Mouse (Mus musculus) lung, postnatal 25 days (tissue): ENCODE data around the gene Ndp.
A peak's percentile ranks its signal among the peaks of the same experiment; 100 is the strongest.

Experiments used
- DNase-seq: peaks from one replicate; pipeline ENCODE4 v3.0.0; 2022; ENCODE audit warnings: low spot score

Gene Ndp

GRCm38 (mm10) chrX:16911241-16911873 is at the start of gene Ndp:
Ndp (minus strand) TSS chrX:16911774.
- no peak for DNase-seq

GRCm38 (mm10) chrX:16954767-16955166 is 43.2 kb upstream of the Ndp start:
- DNase-seq: no peak

GRCm38 (mm10) chrX:16918006-16918405 is 6.4 kb upstream of the Ndp start:
- DNase-seq: no peak

- DNase-seq: no peak
Measured at GRCm38 (mm10) chrX:16913118-16913517, 1.5 kb upstream of the Ndp start.

- DNase-seq: no peak
Measured at GRCm38 (mm10) chrX:16911911-16912310, 337 bp upstream of the Ndp start.

- DNase-seq: no peak
Measured at GRCm38 (mm10) chrX:16910211-16911095, 1.1 kb downstream of the Ndp start.

GRCm38 (mm10) chrX:16908652-16909051 is 2.9 kb downstream of the Ndp start:
- DNase-seq: no peak

GRCm38 (mm10) chrX:16907554-16907953 is 4.0 kb downstream of the Ndp start:
- no peak for DNase-seq

GRCm38 (mm10) chrX:16894377-16895175 is 17.0 kb downstream of the Ndp start:
- DNase-seq: peak; percentile 48

GRCm38 (mm10) chrX:16867640-16868314 is 43.8 kb downstream of the Ndp start:
- DNase-seq: no peak

- DNase-seq: peak; percentile 9
Measured at GRCm38 (mm10) chrX:16860244-16860643, 51.3 kb downstream of the Ndp start.

GRCm38 (mm10) chrX:16846034-16846433 is 65.5 kb downstream of the Ndp start:
- DNase-seq: no peak

- no peak for DNase-seq
Measured at GRCm38 (mm10) chrX:16841443-16841842, 70.1 kb downstream of the Ndp start.

GRCm38 (mm10) chrX:16837293-16837692 is 74.3 kb downstream of the Ndp start:
- no peak for DNase-seq

- DNase-seq: no peak
Measured at GRCm38 (mm10) chrX:16836488-16837082, 75.0 kb downstream of the Ndp start.
